Mouse (Mus musculus) T-helper 2 cell (primary cell): ENCODE measurements at regions not wholly inside any gene's neighbourhood (a gene's known extent, or its start where the extent isn't known, plus 50 kb on each side); places are given as distances from the start of the nearest gene placed in this dataset.

Experiments used
- in situ Hi-C: fragments of 300-600 bp; cut with MboI, MseI; formaldehyde crosslinking; loops from one replicate; pipeline ENCODE4 v1.15.1; 2025; ENCODE audit warnings: high pct_unique_total_duplicates

DNA sequence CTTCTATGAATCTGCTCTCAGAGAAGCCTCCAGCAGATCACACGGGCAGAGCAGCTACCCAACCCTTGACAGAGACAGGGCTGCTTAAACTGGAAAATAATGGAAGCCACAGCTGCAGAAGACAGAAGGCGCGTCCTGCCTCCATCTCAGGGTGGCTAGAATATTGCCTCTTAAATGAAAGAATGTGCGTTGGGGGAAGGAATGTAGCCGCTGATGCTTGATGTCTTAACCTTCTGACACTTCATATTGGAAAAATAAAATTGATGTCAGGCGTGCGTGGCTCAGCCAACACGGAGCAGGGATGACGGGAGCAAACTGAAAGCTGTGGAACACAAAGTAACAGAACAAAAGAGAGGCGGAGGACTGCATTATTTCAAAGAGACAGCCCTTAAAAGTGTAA lies 114.6 kb upstream of the Ppm1h start:
- in situ Hi-C loops, result no loop called here

DNA sequence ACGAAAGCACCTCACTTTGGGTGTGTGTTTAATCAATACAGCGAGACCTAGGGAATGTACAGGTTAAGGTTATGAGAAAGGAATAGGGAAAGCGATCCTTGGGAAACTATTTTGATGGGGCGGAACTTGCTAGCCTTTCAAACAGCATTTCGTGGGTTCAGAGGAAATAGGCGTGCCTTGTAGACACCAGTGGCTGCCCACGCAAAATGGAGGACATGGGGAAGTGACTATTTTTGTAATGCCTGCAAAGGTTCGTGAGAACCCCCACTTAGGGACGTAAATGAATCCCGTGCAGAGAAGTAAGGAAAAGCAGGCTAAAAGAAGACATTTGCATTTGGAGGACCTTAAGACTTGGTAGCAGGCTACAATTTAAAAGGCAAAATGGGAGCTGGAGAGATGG lies 114.1 kb upstream of the Ppm1h start:
- in situ Hi-C loops, result no loop called here

- in situ Hi-C loops, result no loop called here
Measured at GRCm38 (mm10) chr10:122566601-122567000, 112.0 kb upstream of the Ppm1h start.

DNA sequence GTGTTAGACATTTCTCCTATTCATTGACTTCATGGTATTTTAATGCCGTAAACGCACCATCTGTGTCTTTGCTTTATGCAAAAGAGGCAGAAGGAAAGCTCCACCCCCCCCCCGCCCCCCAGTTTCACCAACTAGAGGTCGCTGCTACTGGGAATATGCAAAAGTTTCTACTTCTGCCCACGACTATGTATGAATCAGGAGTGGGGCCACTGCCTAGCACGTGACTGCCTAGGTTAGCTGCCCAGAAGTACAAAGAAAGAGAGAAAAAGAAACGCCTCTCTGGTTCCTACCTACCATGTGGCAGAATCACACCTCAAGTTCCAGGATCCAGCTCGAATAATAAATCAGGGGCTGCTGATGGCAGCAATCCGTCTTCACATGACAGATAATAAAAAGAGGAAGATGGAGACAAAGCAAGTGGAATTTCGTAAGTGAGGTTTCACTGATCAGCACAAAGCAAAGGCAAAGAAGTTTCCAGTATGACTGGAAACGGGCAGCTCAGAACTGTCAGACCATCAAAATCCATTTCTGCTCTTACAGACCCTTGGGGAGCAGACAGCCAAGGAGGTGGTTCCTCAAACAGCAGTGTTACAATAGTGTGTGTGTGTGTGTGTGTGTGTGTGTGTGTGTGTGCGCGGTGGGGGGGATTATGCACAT lies 108.9 kb upstream of the Ppm1h start:
- in situ Hi-C loops, result no loop called here

GRCm38 (mm10) chr10:122570909-122571551 lies 107.5 kb upstream of the Ppm1h start:
- in situ Hi-C loops, result no loop called here

GRCm38 (mm10) chr10:122576171-122577063 lies 102.1 kb upstream of the Ppm1h start:
- in situ Hi-C loops, result no loop called here

GRCm38 (mm10) chr10:122578209-122579001 lies 100.2 kb upstream of the Ppm1h start:
- in situ Hi-C loops, result no loop called here

DNA sequence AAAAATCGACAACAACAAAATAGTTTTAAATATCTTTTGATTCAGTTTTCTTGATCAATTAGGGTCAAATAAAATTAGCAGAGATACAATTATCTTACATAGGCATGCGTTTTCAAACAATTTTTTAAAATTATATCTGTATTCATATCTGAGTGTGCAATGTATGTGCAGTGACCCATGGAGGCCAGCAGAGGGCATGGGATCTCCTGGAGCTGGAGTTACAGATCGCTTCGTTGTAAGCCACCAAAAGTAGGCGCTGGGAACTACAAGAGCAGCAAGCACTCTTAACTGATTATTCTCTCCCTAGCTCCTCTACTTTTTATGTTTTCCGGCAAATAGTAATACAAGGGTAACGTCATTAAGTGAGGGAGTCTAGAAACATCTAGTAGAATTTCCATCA lies 97.5 kb upstream of the Ppm1h start:
- in situ Hi-C loops, result loop anchor here (5.0 kb wide), 1 partner anchor 206 kb away; no protein-coding TSS in a partner anchor

GRCm38 (mm10) chr10:122587541-122587940 lies 91.0 kb upstream of the Ppm1h start:
- in situ Hi-C loops, result no loop called here

GRCm38 (mm10) chr10:122599511-122599910 lies 79.1 kb upstream of the Ppm1h start:
- in situ Hi-C loops, result no loop called here

- in situ Hi-C loops, result no loop called here
Measured at GRCm38 (mm10) chr10:122602394-122602793, 76.2 kb upstream of the Ppm1h start.

DNA sequence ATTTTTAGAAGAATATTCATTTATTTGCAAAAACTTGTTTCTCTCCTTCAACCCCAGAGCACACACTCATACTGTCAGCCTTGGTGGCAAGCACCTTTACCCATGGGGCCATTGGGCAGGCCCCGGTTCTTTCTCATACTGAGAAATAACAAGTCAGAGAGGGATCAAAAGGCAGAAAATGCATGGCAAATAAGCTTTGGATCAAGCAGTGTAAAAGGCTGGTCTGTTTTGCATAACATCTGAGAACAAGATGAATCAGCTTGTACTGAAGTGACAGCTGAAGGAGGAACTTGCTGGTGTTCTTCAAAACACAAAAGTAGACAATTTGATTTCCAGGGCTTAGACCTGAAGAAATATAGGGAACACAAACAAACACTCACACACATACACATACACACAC lies 74.6 kb upstream of the Ppm1h start:
- in situ Hi-C loops, result no loop called here

- in situ Hi-C loops, result no loop called here
Measured at GRCm38 (mm10) chr10:122613281-122613680, 65.3 kb upstream of the Ppm1h start.

DNA sequence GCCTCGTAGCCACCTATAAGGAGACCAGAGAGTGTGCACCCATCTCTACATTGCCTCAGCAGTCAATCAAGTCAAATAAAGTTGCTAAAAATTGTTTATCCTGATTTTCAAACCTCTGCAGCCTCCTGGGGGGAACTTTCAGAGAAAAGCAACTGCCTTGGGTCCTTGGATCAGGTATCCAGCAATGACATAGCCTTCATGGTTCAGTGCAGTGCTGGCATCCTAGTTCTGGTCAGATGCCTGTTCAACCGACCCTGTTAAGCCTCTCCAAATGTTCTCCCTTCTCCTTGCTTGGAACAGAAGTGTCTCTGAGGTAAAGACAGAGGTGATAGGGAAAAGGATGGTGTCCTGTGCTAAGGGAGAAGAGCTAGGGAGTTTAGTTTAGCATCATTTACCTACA lies 64.7 kb upstream of the Ppm1h start:
- in situ Hi-C loops, result no loop called here

GRCm38 (mm10) chr10:122614720-122615119 lies 63.8 kb upstream of the Ppm1h start:
- in situ Hi-C loops, result no loop called here

GRCm38 (mm10) chr10:122615658-122616057 lies 62.9 kb upstream of the Ppm1h start:
- in situ Hi-C loops, result no loop called here

DNA sequence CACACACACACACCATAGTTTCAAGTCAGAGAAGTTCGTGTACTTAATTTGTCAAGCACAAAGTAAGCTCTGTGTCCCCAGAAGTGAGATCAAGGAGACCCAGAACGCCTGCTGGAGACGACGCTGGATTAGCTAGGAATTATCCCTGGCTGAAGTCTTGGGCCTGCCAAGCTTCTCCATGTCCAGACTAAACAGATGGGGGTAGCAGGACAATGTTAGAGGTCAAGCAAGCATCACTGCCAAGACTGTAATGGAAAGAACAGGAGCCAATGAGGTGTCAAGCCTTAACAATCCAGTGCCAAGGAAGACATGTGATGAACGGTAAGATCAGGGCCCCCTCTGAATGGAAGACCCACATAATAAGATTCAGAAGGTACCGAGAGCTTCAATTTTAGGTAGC lies 62.2 kb upstream of the Ppm1h start:
- in situ Hi-C loops, result no loop called here

- in situ Hi-C loops, result no loop called here
Measured at GRCm38 (mm10) chr10:122618854-122619253, 59.7 kb upstream of the Ppm1h start.

DNA sequence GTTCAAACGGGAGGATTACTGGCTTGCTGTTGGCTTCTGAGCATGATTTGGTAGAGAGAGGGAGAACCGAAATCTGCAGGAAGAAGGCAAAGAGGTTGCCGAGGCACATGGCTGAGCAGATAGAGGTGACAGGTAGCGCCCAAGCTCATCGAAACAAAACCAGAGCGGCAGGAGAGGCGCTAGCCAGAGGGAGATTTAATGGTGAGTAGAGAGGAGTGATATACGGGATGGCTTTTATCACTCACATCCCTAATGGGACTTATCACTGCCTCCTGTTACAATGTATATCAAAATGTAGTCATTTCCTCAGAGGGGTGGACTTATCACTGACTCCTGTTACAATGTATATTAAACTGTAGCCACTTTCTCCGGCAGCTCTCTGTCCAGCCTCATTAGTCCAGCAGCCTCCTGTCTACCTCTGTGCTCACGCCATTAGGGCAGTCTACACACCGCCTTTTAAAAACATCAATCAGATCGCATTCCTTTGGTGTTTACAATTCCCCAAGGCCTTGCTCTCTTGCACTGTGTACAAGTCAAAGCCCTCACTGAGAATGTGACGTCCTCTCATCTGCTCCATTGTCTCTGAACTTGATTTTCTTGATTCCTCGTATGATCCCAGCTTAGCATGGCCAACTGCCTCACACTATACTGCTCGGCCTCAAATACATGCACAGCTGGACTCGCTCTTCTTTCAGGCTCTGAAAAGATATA lies 59.0 kb upstream of the Ppm1h start:
- in situ Hi-C loops, result no loop called here
